Comparison of ENCODE assay signal across 8 mouse cellular contexts in the genomic region with DNA sequence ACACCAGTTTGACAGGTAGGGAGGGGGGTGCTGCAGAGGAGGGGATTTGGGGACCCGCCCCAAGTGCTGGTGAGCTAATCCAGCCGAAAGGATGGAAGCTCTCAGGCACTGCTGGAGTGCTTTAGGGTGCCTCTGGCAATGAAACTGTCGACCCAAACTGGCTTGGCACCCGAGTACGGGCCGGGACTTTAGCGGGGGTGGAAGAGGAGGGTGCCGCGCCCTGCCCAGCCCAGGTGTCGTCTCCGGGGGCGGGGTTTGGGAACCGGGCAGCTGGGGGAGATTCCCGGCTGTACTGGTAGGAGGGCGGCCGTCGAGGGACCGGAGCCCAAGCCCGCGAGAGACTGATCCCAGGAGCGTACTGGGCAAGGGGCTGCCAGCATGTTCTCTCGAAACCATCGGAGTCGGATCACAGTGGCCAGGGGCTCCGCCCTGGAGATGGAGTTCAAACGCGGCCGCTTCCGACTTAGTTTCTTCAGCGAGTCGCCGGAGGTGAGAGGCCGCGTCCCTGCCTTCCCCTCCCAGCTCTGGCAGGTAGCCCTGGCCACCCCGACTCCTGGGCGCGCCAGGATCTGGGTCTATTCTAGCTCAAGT. TPM values are rescaled to one million over a fixed set of nuclear protein-coding genes. Genes with fewer than 3 reads are reported as not detected.
DNase-seq lines count a peak whose midpoint lies in the region; ATAC-seq and TF ChIP-seq lines count a peak whose summit lies in the region.

No protein-coding gene starts in this region.

- peak overlapping the region; percentile 28 for H3K4me2 ChIP-seq in forebrain, embryonic 16.5 days (ENCODE audit: low read length)
- H3K4me2 ChIP-seq in intestine, embryonic 14.5 days (ENCODE audit: low read length): peak overlapping the region; percentile 80
- H3K4me2 ChIP-seq in liver, embryonic 13.5 days: peak overlapping the region; percentile 69
- peak overlapping the region; percentile 63 for H3K4me2 ChIP-seq in neural tube, embryonic 13.5 days

- DNase-seq in left cerebral cortex, adult 2 months (ENCODE audit: extremely low spot score in 1 of 2, low spot score in 2 of 2): peak in 1 of 2 experiments; percentile 10
- DNase-seq in left cerebral cortex, adult 11 months (ENCODE audit: low spot score): no peak
- DNase-seq in intestine, embryonic 14.5 days (ENCODE audit: low spot score): no peak
- no peak for DNase-seq in liver, embryonic 13.5 days
- no peak for DNase-seq in urinary bladder, postnatal 4 days (ENCODE audit: low spot score in 2 of 2)
- DNase-seq in cerebellum, adult 9-11 months: no peak

- peak overlapping the region; percentile 12; the same call in 1 of the 2 replicates for H3K27ac ChIP-seq in left cerebral cortex, adult 2 months
- no peak overlapping the region for H3K27ac ChIP-seq in forebrain, embryonic 16.5 days (ENCODE audit: low read length)
- H3K27ac ChIP-seq in intestine, embryonic 14.5 days (ENCODE audit: low read depth): peak overlapping the region; percentile 100
- 0 out of 2 replicates have a peak overlapping the region, but pooled peaks have one; percentile 88 for H3K27ac ChIP-seq in liver, embryonic 13.5 days
- peak overlapping the region; percentile 95; the same call in 1 of the 2 replicates for H3K27ac ChIP-seq in neural tube, embryonic 13.5 days (replicated peaks)

- intact Hi-C loops in left cerebral cortex, adult 2 months (cut with DNase I): no loop called here

- WGBS in forebrain, embryonic 16.5 days: 7% methylated on average over 37 of the region's 37 CpGs
- WGBS in intestine, embryonic 14.5 days: 5% methylated on average over 37 of the region's 37 CpGs
- 26% methylated on average over 37 of the region's 37 CpGs for WGBS in liver, embryonic 13.5 days (ENCODE audit: insufficient replicate concordance)
- 4% methylated on average over 37 of the region's 37 CpGs for WGBS in neural tube, embryonic 13.5 days

- peaks cover 16% of the 10 kb centered on the region for H3K27me3 ChIP-seq in forebrain, embryonic 16.5 days (replicated peaks; ENCODE audit: control insufficient read depth, insufficient read depth, low read length)
- no peaks in the 10 kb centered on the region for H3K27me3 ChIP-seq in intestine, embryonic 14.5 days (replicated peaks; ENCODE audit: control insufficient read depth, insufficient read depth, low read length)
- peaks cover 54% of the 10 kb centered on the region for H3K27me3 ChIP-seq in liver, embryonic 13.5 days
- H3K27me3 ChIP-seq in neural tube, embryonic 13.5 days: peaks cover 16% of the 10 kb centered on the region

- H3K9ac ChIP-seq in forebrain, embryonic 16.5 days (replicated peaks; ENCODE audit: low read depth, low read length): peak overlapping the region; percentile 22; the same call in 1 of the 2 replicates
- H3K9ac ChIP-seq in intestine, embryonic 14.5 days (ENCODE audit: low read length): peak overlapping the region; percentile 93
- H3K9ac ChIP-seq in liver, embryonic 13.5 days: peak overlapping the region; percentile 73
- H3K9ac ChIP-seq in neural tube, embryonic 13.5 days: peak overlapping the region; percentile 83

- peaks cover 21% of the 10 kb centered on the region for H3K4me1 ChIP-seq in forebrain, embryonic 16.5 days (replicated peaks; ENCODE audit: control insufficient read depth, insufficient read depth, low read length)
- peaks cover 31% of the 10 kb centered on the region for H3K4me1 ChIP-seq in intestine, embryonic 14.5 days (replicated peaks; ENCODE audit: control insufficient read depth, insufficient read depth, low read length)
- peaks cover 60% of the 10 kb centered on the region for H3K4me1 ChIP-seq in liver, embryonic 13.5 days (replicated peaks)
- H3K4me1 ChIP-seq in neural tube, embryonic 13.5 days (replicated peaks): peaks cover 51% of the 10 kb centered on the region

- TF ChIP-seq CTCF in left cerebral cortex, adult 2 months (IDR thresholded peaks at IDR 0.05): no peak

- H3K9me3 ChIP-seq in forebrain, embryonic 16.5 days (ENCODE audit: control insufficient read depth, low read length): no peaks in the 10 kb centered on the region
- H3K9me3 ChIP-seq in intestine, embryonic 14.5 days (ENCODE audit: control insufficient read depth, low read length): no peaks in the 10 kb centered on the region
- no peaks in the 10 kb centered on the region for H3K9me3 ChIP-seq in liver, embryonic 13.5 days (replicated peaks)
- H3K9me3 ChIP-seq in neural tube, embryonic 13.5 days: no peaks in the 10 kb centered on the region

- ATAC-seq in forebrain, embryonic 16.5 days: no peak
- ATAC-seq in intestine, embryonic 14.5 days (replicated peaks; ENCODE audit: low FRiP score, low TSS enrichment, low read depth): no peak
- ATAC-seq in liver, embryonic 13.5 days (ENCODE audit: low read depth): no peak
- ATAC-seq in neural tube, embryonic 13.5 days (ENCODE audit: low read depth): no peak

- peak overlapping the region; percentile 24 for H3K4me3 ChIP-seq in left cerebral cortex, adult 2 months
- peak overlapping the region; percentile 19; the same call in 1 of the 2 replicates for H3K4me3 ChIP-seq in forebrain, embryonic 16.5 days (replicated peaks; ENCODE audit: low read length)
- peak overlapping the region; percentile 64 for H3K4me3 ChIP-seq in intestine, embryonic 14.5 days (ENCODE audit: low read depth, low read length)
- H3K4me3 ChIP-seq in liver, embryonic 13.5 days (replicated peaks): peak overlapping the region; percentile 59
- H3K4me3 ChIP-seq in neural tube, embryonic 13.5 days: peak overlapping the region; percentile 44

- H3K36me3 ChIP-seq in forebrain, embryonic 16.5 days (ENCODE audit: control insufficient read depth, insufficient read depth): no peaks in the 10 kb centered on the region
- H3K36me3 ChIP-seq in intestine, embryonic 14.5 days (ENCODE audit: control insufficient read depth, insufficient read depth, low read length): no peaks in the 10 kb centered on the region
- no peaks in the 10 kb centered on the region for H3K36me3 ChIP-seq in liver, embryonic 13.5 days
- H3K36me3 ChIP-seq in neural tube, embryonic 13.5 days: no peaks in the 10 kb centered on the region

RNA-seq across cellular contexts. Expression of gene Rtkn, which starts 0.4 kb away (rescaled TPM):
- 10 to 100 TPM; 87.0 to 97.5 TPM for total RNA-seq in left cerebral cortex, adult 2 months (2021)
- 6.9 and 7.4 TPM in 2 replicates for polyA plus RNA-seq in forebrain, embryonic 16.5 days (2015; fragmentation: Nextera tagmentation; extraction: Ambion mirVana)
- polyA plus RNA-seq in intestine, embryonic 14.5 days (2014; fragmentation: Nextera tagmentation; extraction: Ambion mirVana): 16.9 and 17.6 TPM in 2 replicates
- polyA plus RNA-seq in liver, embryonic 13.5 days (2015; fragmentation: Nextera tagmentation; extraction: Ambion mirVana): 10.1 and 11.7 TPM in 2 replicates
- polyA plus RNA-seq in neural tube, embryonic 13.5 days (2015; fragmentation: Nextera tagmentation; extraction: Ambion mirVana): 18.9 and 20.7 TPM in 2 replicates

RNA-seq across cellular contexts. Expression of gene Ino80b, which starts 10.4 kb away (rescaled TPM):
- total RNA-seq in left cerebral cortex, adult 2 months (2021): 10 to 100 TPM; 19.9 to 22.2 TPM
- polyA plus RNA-seq in forebrain, embryonic 16.5 days (2015; fragmentation: Nextera tagmentation; extraction: Ambion mirVana): 11.4 and 14.4 TPM in 2 replicates
- 13.4 and 13.8 TPM in 2 replicates for polyA plus RNA-seq in intestine, embryonic 14.5 days (2014; fragmentation: Nextera tagmentation; extraction: Ambion mirVana)
- polyA plus RNA-seq in liver, embryonic 13.5 days (2015; fragmentation: Nextera tagmentation; extraction: Ambion mirVana): 6.3 and 7.2 TPM in 2 replicates
- 11.4 and 13.0 TPM in 2 replicates for polyA plus RNA-seq in neural tube, embryonic 13.5 days (2015; fragmentation: Nextera tagmentation; extraction: Ambion mirVana)

RNA-seq across cellular contexts. Expression of gene Wbp1, which starts 14.3 kb away (rescaled TPM):
- total RNA-seq in left cerebral cortex, adult 2 months (2021): 10 to 100 TPM; 42.4 to 42.5 TPM
- 209 and 228 TPM in 2 replicates for polyA plus RNA-seq in forebrain, embryonic 16.5 days (2015; fragmentation: Nextera tagmentation; extraction: Ambion mirVana)
- 83.8 and 91.2 TPM in 2 replicates for polyA plus RNA-seq in intestine, embryonic 14.5 days (2014; fragmentation: Nextera tagmentation; extraction: Ambion mirVana)
- polyA plus RNA-seq in liver, embryonic 13.5 days (2015; fragmentation: Nextera tagmentation; extraction: Ambion mirVana): 30.4 and 32.3 TPM in 2 replicates
- 202 and 228 TPM in 2 replicates for polyA plus RNA-seq in neural tube, embryonic 13.5 days (2015; fragmentation: Nextera tagmentation; extraction: Ambion mirVana)

RNA-seq across cellular contexts. Expression of gene Mogs, which starts 20.4 kb away (rescaled TPM):
- 10 to 100 TPM; 28.6 to 29.5 TPM for total RNA-seq in left cerebral cortex, adult 2 months (2021)
- 21.8 and 22.6 TPM in 2 replicates for polyA plus RNA-seq in forebrain, embryonic 16.5 days (2015; fragmentation: Nextera tagmentation; extraction: Ambion mirVana)
- polyA plus RNA-seq in intestine, embryonic 14.5 days (2014; fragmentation: Nextera tagmentation; extraction: Ambion mirVana): 39.7 and 60.0 TPM in 2 replicates
- polyA plus RNA-seq in liver, embryonic 13.5 days (2015; fragmentation: Nextera tagmentation; extraction: Ambion mirVana): 44.9 and 46.7 TPM in 2 replicates
- polyA plus RNA-seq in neural tube, embryonic 13.5 days (2015; fragmentation: Nextera tagmentation; extraction: Ambion mirVana): 26.8 and 29.1 TPM in 2 replicates

RNA-seq across cellular contexts. Expression of gene Wdr54, which starts 20.5 kb away (rescaled TPM):
- total RNA-seq in left cerebral cortex, adult 2 months (2021): 10 to 100 TPM; 26.0 to 26.6 TPM
- 18.2 and 21.7 TPM in 2 replicates for polyA plus RNA-seq in forebrain, embryonic 16.5 days (2015; fragmentation: Nextera tagmentation; extraction: Ambion mirVana)
- polyA plus RNA-seq in intestine, embryonic 14.5 days (2014; fragmentation: Nextera tagmentation; extraction: Ambion mirVana): 4.3 and 6.4 TPM in 2 replicates
- 0.60 and 0.67 TPM in 2 replicates for polyA plus RNA-seq in liver, embryonic 13.5 days (2015; fragmentation: Nextera tagmentation; extraction: Ambion mirVana)
- 14.9 and 16.0 TPM in 2 replicates for polyA plus RNA-seq in neural tube, embryonic 13.5 days (2015; fragmentation: Nextera tagmentation; extraction: Ambion mirVana)

Comparison
In these comparisons a context has a peak if more than half of its experiments do, and no peak if none do; other contexts are left out.
1. H3K4me2 ChIP-seq: peak in every context shown above with its lines; median percentile 80 in intestine, embryonic 14.5 days; 69 in liver, embryonic 13.5 days; 63 in neural tube, embryonic 13.5 days; 28 in forebrain, embryonic 16.5 days.
2. H3K9ac ChIP-seq: peak in every context shown above with its lines; median percentile 93 in intestine, embryonic 14.5 days; 83 in neural tube, embryonic 13.5 days; 73 in liver, embryonic 13.5 days; 22 in forebrain, embryonic 16.5 days.